Mouse (Mus musculus) bone marrow, adult 2 months (tissue): ENCODE data around the gene Mast3.

ENCODE experiments used
- CTCF ChIP-seq: fragments of 200-500 bp; IDR thresholded peaks from 2 replicates; pipeline ENCODE4 v1.5.1; 2011; ENCODE audit warnings: low read length, control low read depth; ENCODE audit not compliant: control insufficient read depth, insufficient read depth
- POLR2A ChIP-seq: fragments of 200-500 bp; IDR thresholded peaks from 2 replicates; pipeline ENCODE4 v1.6.1; 2011; ENCODE audit warnings: low read depth, mild to moderate bottlenecking, control low read depth, low read length, borderline replicate concordance; ENCODE audit not compliant: control insufficient read depth

DNA sequence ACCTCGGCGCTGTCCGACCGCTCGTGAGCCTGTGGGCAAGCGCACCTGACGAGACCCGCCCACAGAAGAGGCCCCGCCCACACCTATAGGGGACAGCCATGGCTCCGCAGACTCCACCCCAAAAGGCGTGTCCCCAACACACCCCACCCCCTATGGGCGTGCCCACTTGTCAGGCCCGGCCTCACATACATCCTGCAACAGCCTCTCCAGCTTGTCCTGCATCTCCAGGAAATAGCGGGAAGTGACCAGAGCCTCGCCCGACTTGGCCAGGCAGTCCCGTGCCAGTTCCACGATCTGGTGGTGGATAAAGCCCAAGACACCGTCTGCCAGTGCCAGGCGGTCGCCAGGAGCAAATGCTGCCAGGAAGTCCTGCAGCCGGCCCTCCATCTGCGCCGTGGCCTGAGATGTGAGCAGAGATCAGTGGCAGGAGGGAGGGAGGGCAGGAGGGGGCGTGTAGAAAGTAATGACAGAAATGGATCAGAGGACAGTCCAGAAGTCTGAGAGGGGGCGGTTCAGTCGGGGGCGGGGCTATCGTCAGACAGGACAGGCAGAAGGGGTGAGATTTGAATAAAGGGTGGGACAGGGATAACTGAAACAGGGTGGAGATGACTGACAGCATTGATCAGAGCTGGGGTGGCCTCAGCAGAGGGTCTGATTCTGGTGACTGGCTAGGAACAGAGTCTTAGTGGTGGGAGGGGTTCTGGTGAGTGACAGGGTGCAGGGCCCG, 16.8 kb downstream of the Mast3 start:
- TF ChIP-seq CTCF, result no peak
- no peak for TF ChIP-seq POLR2A
